Mouse (Mus musculus) neural tube, embryonic 15.5 days (tissue): ENCODE measurements at regions not wholly inside any gene's neighbourhood (a gene's known extent, or its start where the extent isn't known, plus 50 kb on each side); places are given as distances from the start of the nearest gene placed in this dataset.
"Not testable (repeated sequence)": the region's sequence is repeated elsewhere in the genome, so short reads cannot be mapped to it uniquely, and the experiment has no call there.

Source experiments
- ATAC-seq: fragments of 200-750 bp; cut with Nextera tagmentation; 2 replicates; pipeline ENCODE4 v1.8.0; 2017; ENCODE audit warnings: mild to moderate bottlenecking, moderate TSS enrichment, moderate library complexity; ENCODE audit not compliant: low FRiP score
- H3K27ac ChIP-seq: fragments of 300-500 bp; sonication (generic); replicated peaks from 2 replicates; pipeline ENCODE4 v1.5.1; 2015; ENCODE audit warnings: mild to moderate bottlenecking, inconsistent platforms
- H3K27me3 ChIP-seq: fragments of 300-500 bp; sonication (generic); replicated peaks from 2 replicates; pipeline ENCODE4 v1.6.1; 2015; ENCODE audit warnings: inconsistent platforms
- H3K36me3 ChIP-seq: fragments of 300-500 bp; sonication (generic); 2 replicates; pipeline ENCODE4 v1.6.1; 2015; ENCODE audit warnings: inconsistent platforms
- H3K4me1 ChIP-seq: fragments of 300-500 bp; sonication (generic); 2 replicates; pipeline ENCODE4 v1.6.1; 2015; ENCODE audit warnings: inconsistent platforms
- H3K4me2 ChIP-seq: fragments of 300-500 bp; sonication (generic); 2 replicates; pipeline ENCODE4 v1.6.1; 2015; ENCODE audit warnings: inconsistent platforms, mild to moderate bottlenecking, moderate library complexity
- H3K4me3 ChIP-seq: fragments of 300-500 bp; sonication (generic); replicated peaks from 2 replicates; pipeline ENCODE4 v1.5.1; 2015; ENCODE audit warnings: mild to moderate bottlenecking, inconsistent platforms
- H3K9ac ChIP-seq: fragments of 300-500 bp; sonication (generic); replicated peaks from 2 replicates; pipeline ENCODE4 v1.6.1; 2015; ENCODE audit warnings: mild to moderate bottlenecking, inconsistent platforms
- H3K9me3 ChIP-seq: fragments of 300-500 bp; sonication (generic); replicated peaks from 2 replicates; pipeline ENCODE4 v1.6.1; 2016; ENCODE audit warnings: inconsistent platforms
- WGBS: fragments of 180-500 bp; shearing (Covaris S2); methylation state at CpG from one replicate; pipeline ENCODE4 v1.1.7; 2015; ENCODE audit warnings: mixed read lengths; 5-methylcytosine and 5-hydroxymethylcytosine counted together

- Histone ChIP-seq H3K36me3 (peaks cover 3% of the 10 kb centered on the region; the same call in 1 of the 2 replicates), H3K4me1 (no peaks in the 10 kb centered on the region), H3K9ac (no peak overlapping the region), H3K27ac (no peak overlapping the region), H3K9me3 (no peaks in the 10 kb centered on the region), H3K27me3 (no peaks in the 10 kb centered on the region), H3K4me3 (no peak overlapping the region), H3K4me2 (no peak overlapping the region)
- WGBS: 54% methylated on average over 2 of the region's 2 CpGs
- no peak for ATAC-seq
Observed at GRCm38 (mm10) chr7:62179387-62179786, 167.0 kb upstream of the Ndn start.

GRCm38 (mm10) chr7:62208529-62208928, 137.8 kb upstream of the Ndn start:
- no peaks in the 10 kb centered on the region for H3K4me1 ChIP-seq
- ATAC-seq: no peak
- H3K4me3 ChIP-seq: peak overlapping the region; percentile 31
- H3K36me3 ChIP-seq: no peaks in the 10 kb centered on the region; the same call in none of the 2 replicates
- no peaks in the 10 kb centered on the region for H3K27me3 ChIP-seq
- no peaks in the 10 kb centered on the region for H3K9me3 ChIP-seq
- no peak overlapping the region for H3K9ac ChIP-seq
- H3K27ac ChIP-seq: no peak overlapping the region
- peak overlapping the region; percentile 57 for H3K4me2 ChIP-seq

GRCm38 (mm10) chr7:62209117-62209700, 137.2 kb upstream of the Ndn start:
- peak; percentile 94 for ATAC-seq
- Histone ChIP-seq H3K36me3 (no peaks in the 10 kb centered on the region), H3K4me2 (peak overlapping the region; percentile 37), H3K4me1 (no peaks in the 10 kb centered on the region), H3K9ac (peak overlapping the region; percentile 45), H3K27ac (no peak overlapping the region), H3K27me3 (no peaks in the 10 kb centered on the region), H3K9me3 (no peaks in the 10 kb centered on the region), H3K4me3 (peak overlapping the region; percentile 46)
- WGBS: 33% methylated on average over 12 of the region's 12 CpGs

GRCm38 (mm10) chr7:62225184-62225583, 121.2 kb upstream of the Ndn start:
- WGBS: 39% methylated on average over 4 of the region's 4 CpGs
- no peak overlapping the region; the same call in 1 of the 2 replicates for H3K4me3 ChIP-seq
- H3K27ac ChIP-seq: no peak overlapping the region
- no peaks in the 10 kb centered on the region for H3K4me1 ChIP-seq
- no peaks in the 10 kb centered on the region for H3K36me3 ChIP-seq
- no peak overlapping the region for H3K9ac ChIP-seq
- H3K27me3 ChIP-seq: no peaks in the 10 kb centered on the region
- H3K9me3 ChIP-seq: no peaks in the 10 kb centered on the region
- no peak for ATAC-seq
- peak overlapping the region; percentile 39 for H3K4me2 ChIP-seq

- no peak overlapping the region for H3K4me2 ChIP-seq
- no peaks in the 10 kb centered on the region for H3K27me3 ChIP-seq
- no peak overlapping the region for H3K27ac ChIP-seq
- no peaks in the 10 kb centered on the region for H3K36me3 ChIP-seq
- 0 out of 2 replicates have a peak, but pooled peaks cover 3% of the 10 kb centered on the region for H3K9me3 ChIP-seq
- ATAC-seq: no peak
- H3K4me3 ChIP-seq: no peak overlapping the region
- H3K9ac ChIP-seq: no peak overlapping the region
- WGBS: 0% methylated on average over 1 of the region's 1 CpGs
- H3K4me1 ChIP-seq: peaks cover 5% of the 10 kb centered on the region; the same call in 1 of the 2 replicates
Observed at GRCm38 (mm10) chr7:62227727-62228126, 118.6 kb upstream of the Ndn start.

GRCm38 (mm10) chr7:62230713-62231112, 115.7 kb upstream of the Ndn start:
- H3K9ac ChIP-seq: 0 out of 2 replicates have a peak overlapping the region, but pooled peaks have one; percentile 14
- no peaks in the 10 kb centered on the region for H3K27me3 ChIP-seq
- 10% methylated on average over 2 of the region's 2 CpGs for WGBS
- peaks cover 5% of the 10 kb centered on the region; the same call in 1 of the 2 replicates for H3K4me1 ChIP-seq
- H3K4me3 ChIP-seq: peak overlapping the region; percentile 16; the same call in 1 of the 2 replicates
- H3K27ac ChIP-seq: peak overlapping the region; percentile 46
- H3K9me3 ChIP-seq: 0 out of 2 replicates have a peak, but pooled peaks cover 3% of the 10 kb centered on the region
- peak; percentile 47 for ATAC-seq
- H3K36me3 ChIP-seq: no peaks in the 10 kb centered on the region
- H3K4me2 ChIP-seq: peak overlapping the region; percentile 41

GRCm38 (mm10) chr7:62231120-62231574, 115.2 kb upstream of the Ndn start:
- H3K9ac ChIP-seq: 0 out of 2 replicates have a peak overlapping the region, but pooled peaks have one; percentile 14
- peak overlapping the region; percentile 16; the same call in 1 of the 2 replicates for H3K4me3 ChIP-seq
- peak; percentile 92 for ATAC-seq
- peaks cover 5% of the 10 kb centered on the region; the same call in 1 of the 2 replicates for H3K4me1 ChIP-seq
- 0 out of 2 replicates have a peak, but pooled peaks cover 3% of the 10 kb centered on the region for H3K9me3 ChIP-seq
- H3K27ac ChIP-seq: peak overlapping the region; percentile 62
- H3K4me2 ChIP-seq: peak overlapping the region; percentile 41
- H3K36me3 ChIP-seq: no peaks in the 10 kb centered on the region
- H3K27me3 ChIP-seq: no peaks in the 10 kb centered on the region
- 20% methylated on average over 13 of the region's 13 CpGs for WGBS

GRCm38 (mm10) chr7:62232076-62232475, 114.3 kb upstream of the Ndn start:
- H3K27me3 ChIP-seq: no peaks in the 10 kb centered on the region
- no peak overlapping the region for H3K4me3 ChIP-seq
- H3K9me3 ChIP-seq: 0 out of 2 replicates have a peak, but pooled peaks cover 3% of the 10 kb centered on the region
- no peak for ATAC-seq
- H3K4me1 ChIP-seq: peaks cover 5% of the 10 kb centered on the region; the same call in 1 of the 2 replicates
- peak overlapping the region; percentile 48 for H3K27ac ChIP-seq
- H3K4me2 ChIP-seq: no peak overlapping the region
- H3K36me3 ChIP-seq: no peaks in the 10 kb centered on the region
- H3K9ac ChIP-seq: no peak overlapping the region
- 53% methylated on average over 5 of the region's 5 CpGs for WGBS

- no peak overlapping the region for H3K4me3 ChIP-seq
- no peak overlapping the region for H3K9ac ChIP-seq
- 64% methylated on average over 6 of the region's 6 CpGs for WGBS
- H3K27me3 ChIP-seq: no peaks in the 10 kb centered on the region
- no peak for ATAC-seq
- no peaks in the 10 kb centered on the region for H3K36me3 ChIP-seq
- peaks cover 5% of the 10 kb centered on the region; the same call in 1 of the 2 replicates for H3K4me1 ChIP-seq
- H3K4me2 ChIP-seq: no peak overlapping the region
- H3K27ac ChIP-seq: no peak overlapping the region
- 0 out of 2 replicates have a peak, but pooled peaks cover 3% of the 10 kb centered on the region for H3K9me3 ChIP-seq
Observed at GRCm38 (mm10) chr7:62234037-62234436, 112.3 kb upstream of the Ndn start.

- ATAC-seq: no peak
- Histone ChIP-seq H3K27me3 (no peaks in the 10 kb centered on the region), H3K9ac (no peak overlapping the region), H3K27ac (no peak overlapping the region), H3K4me3 (no peak overlapping the region), H3K4me2 (no peak overlapping the region), H3K36me3 (no peaks in the 10 kb centered on the region), H3K9me3 (0 out of 2 replicates have a peak, but pooled peaks cover 3% of the 10 kb centered on the region), H3K4me1 (peaks cover 3% of the 10 kb centered on the region; the same call in 1 of the 2 replicates)
- 57% methylated on average over 1 of the region's 1 CpGs for WGBS
Observed at GRCm38 (mm10) chr7:62235766-62236165, 110.6 kb upstream of the Ndn start.

- ATAC-seq: peak; percentile 91
- H3K27me3 ChIP-seq: no peaks in the 10 kb centered on the region
- H3K9me3 ChIP-seq: no peaks in the 10 kb centered on the region
- WGBS: 28% methylated on average over 8 of the region's 8 CpGs
- peak overlapping the region; percentile 15; the same call in 1 of the 2 replicates for H3K4me2 ChIP-seq
- no peak overlapping the region for H3K9ac ChIP-seq
- H3K4me3 ChIP-seq: no peak overlapping the region
- H3K27ac ChIP-seq: peak overlapping the region; percentile 69
- no peaks in the 10 kb centered on the region for H3K36me3 ChIP-seq
- H3K4me1 ChIP-seq: no peaks in the 10 kb centered on the region
Observed at GRCm38 (mm10) chr7:62261688-62262114, 84.7 kb upstream of the Ndn start.

GRCm38 (mm10) chr7:62262174-62262573, 84.2 kb upstream of the Ndn start:
- H3K9me3 ChIP-seq, H3K4me1 ChIP-seq, H3K4me2 ChIP-seq, H3K36me3 ChIP-seq, H3K27ac ChIP-seq, H3K4me3 ChIP-seq, ATAC-seq, H3K27me3 ChIP-seq, H3K9ac ChIP-seq: not testable (repeated sequence)
- WGBS: 43% methylated on average over 2 of the region's 2 CpGs
